Comparison of ENCODE assay signal across 22 mouse cellular contexts in the genomic region with DNA sequence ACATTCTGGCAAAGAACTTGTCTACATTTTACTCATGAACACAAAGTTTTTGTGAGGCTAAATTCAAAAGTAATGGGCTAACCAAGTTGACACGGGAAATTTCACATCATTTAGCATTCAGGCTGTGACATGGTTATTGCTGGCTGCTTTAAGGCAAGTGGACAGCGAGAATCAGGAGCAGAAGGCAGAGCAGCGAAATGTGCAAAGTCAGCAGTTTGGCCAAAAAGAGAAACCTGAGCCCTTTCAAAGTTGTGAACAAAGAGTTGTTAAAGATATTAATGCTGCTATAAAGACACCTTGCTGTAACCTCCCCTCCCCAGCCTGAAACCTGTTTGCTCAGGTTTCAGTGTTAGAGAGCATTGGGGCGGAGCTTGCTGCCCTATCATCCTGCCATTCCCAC.
DNase-seq lines count a peak whose midpoint lies in the region; TF ChIP-seq lines count a peak whose summit lies in the region.
"Had no signal": no experiment of that assay in that cellular context is flagged by ENCODE, and none has a peak within 500 bp of the region (broad histone marks: within the 10 kb centered on the region; RNA-seq: fewer than 3 reads in every experiment).

No protein-coding gene starts in this region.

- H3K4me3 ChIP-seq in CH12.LX (replicated peaks in 1 of 3; ENCODE audit: low read depth in 2 of 3, low read length in 2 of 3, poor library complexity in 1 of 3) (no peak overlapping the region), ES-E14 (ENCODE audit: insufficient read depth in 1 of 2, low read depth in 1 of 2, low read length in 2 of 2, poor library complexity in 1 of 2, severe bottlenecking in 1 of 2) (no peak overlapping the region)

- H3K9ac ChIP-seq in CH12.LX (ENCODE audit: insufficient read depth, low read depth) (no peak overlapping the region), ES-E14 (ENCODE audit: insufficient read depth, low read depth, low read length, poor library complexity, severe bottlenecking) (no peak overlapping the region)

- no peaks in the 10 kb centered on the region for H3K79me2 ChIP-seq in CH12.LX (replicated peaks; ENCODE audit: control insufficient read depth, extremely low read depth, insufficient read depth, poor library complexity, severe bottlenecking)

- no peak overlapping the region for H3K4me2 ChIP-seq in CH12.LX (ENCODE audit: insufficient read depth, low read depth, poor library complexity, severe bottlenecking)

- TF ChIP-seq RAD21 in CH12.LX (IDR thresholded peaks at IDR 0.05; ENCODE audit: low read depth, low read length): no peak

- no peak overlapping the region for H3K27ac ChIP-seq in CH12.LX (ENCODE audit: insufficient read depth, low read depth)
- H3K27ac ChIP-seq in ES-E14 (ENCODE audit: insufficient read depth, low read depth, low read length, poor library complexity, severe bottlenecking): no peak overlapping the region

- H3K4me1 ChIP-seq in CH12.LX (ENCODE audit: control insufficient read depth in 1 of 2, insufficient read depth in 2 of 2) (0 out of 4 replicates have a peak, but pooled peaks cover 0 to 3% of the 10 kb centered on the region in 2 experiments), ES-E14 (ENCODE audit: control insufficient read depth in 2 of 2, insufficient read depth in 2 of 2, low read length in 2 of 2, poor library complexity in 1 of 2) (no peaks in the 10 kb centered on the region)

- TF ChIP-seq CTCF in CH12.LX (conservative IDR thresholded peaks at IDR 0.05 in 1 of 2, IDR thresholded peaks at IDR 0.05 in 1 of 2; ENCODE audit: low read depth in 2 of 2, low read length in 2 of 2): no peak

- H3K9me3 ChIP-seq in CH12.LX (replicated peaks; ENCODE audit: low read length) (peaks cover 2% of the 10 kb centered on the region), ES-E14 (ENCODE audit: control insufficient read depth, insufficient read depth, low read depth, low read length) (no peaks in the 10 kb centered on the region)
- H3K9me3 ChIP-seq: G1E had no signal

- no peaks in the 10 kb centered on the region for H3K27me3 ChIP-seq in CH12.LX (replicated peaks)
- H3K27me3 ChIP-seq: Patski had no signal

- no peak for TF ChIP-seq POLR2A in CH12.LX (IDR thresholded peaks at IDR 0.05; ENCODE audit: low read depth, low read length)

- DNase-seq in heart, adult 11 months: peak; percentile 24
- DNase-seq in heart, adult 9 months (ENCODE audit: low spot score in 2 of 2): no peak
- DNase-seq in CH12.LX (ENCODE audit: extremely low read depth) (no peak), ES-E14 (ENCODE audit: low read depth, low spot score) (no peak), R1 (ENCODE audit: low read depth, low spot score) (peak; percentile 10)
- DNase-seq in gastrocnemius, postnatal 4 days (ENCODE audit: low spot score in 2 of 2): no peak
- no peak for DNase-seq in right cerebral cortex, postnatal 14 days
- DNase-seq in urinary bladder, adult 2 months (ENCODE audit: low spot score): no peak
- DNase-seq: adrenal gland, adult 2 months; adrenal gland, adult 8-10 months; adrenal gland, postnatal 10 days; adrenal gland, postnatal 14 days; adrenal gland, postnatal 25 days; adrenal gland, postnatal 36 days; B cell, adult 2 months; cerebellum, adult 11 months; cerebellum, adult 11-12 months; cerebellum, adult 18-20 months; cerebellum, adult 2 months; cerebellum, adult 8-10 months had no signal

- dilution Hi-C loops in CH12.LX (cut with MboI; ENCODE audit: extremely low pct_ligation_motif_present, extremely low pct_unique_long_range_greater_than_20kb, low sequenced_read_pairs): no loop called here

- in situ Hi-C loops in CH12.LX (cut with MboI; ENCODE audit: low pct_ligation_motif_present, low pct_unique_long_range_greater_than_20kb, low sequenced_read_pairs): no loop called here
- in situ Hi-C loops in ES-E14 (cut with MboI; ENCODE audit: low sequenced_read_pairs in 2 of 2, unreplicated experiment in 2 of 2): no loop called here

- no peaks in the 10 kb centered on the region for H3K36me3 ChIP-seq in CH12.LX (replicated peaks in 1 of 2; ENCODE audit: control insufficient read depth in 1 of 2, insufficient read depth in 1 of 2, low read length in 1 of 2)
- no peaks in the 10 kb centered on the region for H3K36me3 ChIP-seq in ES-E14 (ENCODE audit: control insufficient read depth, insufficient read depth, low read length, poor library complexity, severe bottlenecking)
- H3K36me3 ChIP-seq: G1E had no signal

- no peak for TF ChIP-seq EP300 in CH12.LX (IDR thresholded peaks at IDR 0.05; ENCODE audit: low read length)

TF ChIP-seq in CH12.LX, 34 proteins besides CTCF, POLR2A, EP300 and RAD21:
- TF ChIP-seq NELFE (IDR thresholded peaks at IDR 0.05; ENCODE audit: low read depth, low read length): no peak
- no peak for TF ChIP-seq MAX (IDR thresholded peaks at IDR 0.05; ENCODE audit: low read length)
- TF ChIP-seq IRF4 (IDR thresholded peaks at IDR 0.05; ENCODE audit: low read depth, low read length): no peak
- TF ChIP-seq MAFK (IDR thresholded peaks at IDR 0.05; ENCODE audit: insufficient replicate concordance, low read length): peak; percentile 90
- no peak for TF ChIP-seq USF2 (conservative IDR thresholded peaks at IDR 0.05; ENCODE audit: low read depth, low read length)

TF ChIP-seq in ES-E14, 5 proteins besides CTCF, POLR2A, EP300 and RAD21:
- TF ChIP-seq HCFC1 (IDR thresholded peaks at IDR 0.05; ENCODE audit: borderline replicate concordance, insufficient read depth, low read length) (no peak), ZC3H11A (IDR thresholded peaks at IDR 0.05; ENCODE audit: borderline replicate concordance, low read depth, low read length) (no peak), ZNF384 (IDR thresholded peaks at IDR 0.05; ENCODE audit: low read depth, low read length) (no peak), CHD2 (IDR thresholded peaks at IDR 0.05; ENCODE audit: low read depth, low read length) (no peak), MAFK (IDR thresholded peaks at IDR 0.05; ENCODE audit: insufficient read depth, low read depth, low read length) (peak; percentile 98)

Comparison
In these comparisons a context has a peak if more than half of its experiments do, and no peak if none do; other contexts are left out.
1. DNase-seq: peak in heart, adult 11 months (single experiment) and R1 (single experiment); none in heart, adult 9 months (0 of 2), CH12.LX (single experiment), ES-E14 (single experiment), gastrocnemius, postnatal 4 days (0 of 2), right cerebral cortex, postnatal 14 days (single experiment) and urinary bladder, adult 2 months (single experiment).